Mouse (Mus musculus): ENCODE data around the gene Gtf3a. TPM values are rescaled to one million over a fixed set of nuclear protein-coding genes. Genes with fewer than 3 reads are reported as not detected.

Gene Gtf3a
- polyA plus RNA-seq, 1 experiment from 2014 or later, result 31.6 TPM

DNA sequence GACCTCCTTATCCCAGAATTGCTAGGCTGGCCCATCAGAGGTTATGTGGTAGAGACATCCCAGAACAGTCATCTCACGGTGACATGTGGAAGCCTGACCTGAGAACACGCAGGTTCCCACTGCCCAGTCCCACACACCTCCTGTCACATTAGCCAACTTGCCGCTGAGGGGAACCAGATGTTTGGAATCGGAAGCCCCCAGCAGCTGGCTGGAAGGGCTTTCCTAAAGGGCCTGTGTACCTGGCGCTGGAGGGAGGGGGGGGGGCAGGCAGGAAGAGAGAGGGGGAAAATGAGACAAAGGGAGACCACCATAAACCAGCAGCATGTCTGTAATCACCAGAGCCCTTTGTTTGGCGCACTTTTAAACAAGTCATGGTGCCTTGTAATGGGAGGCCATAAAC, 28.6 kb upstream of the Gtf3a start:
- no peak for ATAC-seq
- TF ChIP-seq CTCF (IDR thresholded peaks at IDR 0.05; ENCODE audit: low read depth) (no peak), EP300 (IDR thresholded peaks at IDR 0.05; ENCODE audit: low read depth) (no peak)

GRCm38 (mm10) chr5:146920314-146921161, 27.9 kb upstream of the Gtf3a start:
- no peak for ATAC-seq
- Histone ChIP-seq H3K9me3 (ENCODE audit: low read length) (no peaks in the 10 kb centered on the region), H3K4me2 (ENCODE audit: low read depth, low read length) (peak overlapping the region; percentile 56), H3K27me3 (ENCODE audit: insufficient read depth, low read length) (no peaks in the 10 kb centered on the region), H3K36me3 (replicated peaks; ENCODE audit: insufficient read depth, low read length) (no peaks in the 10 kb centered on the region), H3K4me1 (ENCODE audit: insufficient read depth) (peaks cover 5% of the 10 kb centered on the region; the same call in 1 of the 2 replicates), H3K9ac (replicated peaks) (no peak overlapping the region), H3K4me3 (ENCODE audit: low read depth, low read length) (0 out of 2 replicates have a peak overlapping the region, but pooled peaks have one; percentile 15), H3K27ac (ENCODE audit: low read depth) (no peak overlapping the region)
- no peak for DNase-seq
- TF ChIP-seq CTCF (IDR thresholded peaks at IDR 0.05; ENCODE audit: low read depth), result no peak
- no peak for TF ChIP-seq EP300 (IDR thresholded peaks at IDR 0.05; ENCODE audit: low read depth)
- 11% methylated on average over 21 of the region's 27 CpGs for WGBS (ENCODE audit: insufficient replicate concordance)

More for the DNA sequence above, 28.6 kb upstream of the Gtf3a start:
- Histone ChIP-seq H3K9me3 (ENCODE audit: low read length) (no peaks in the 10 kb centered on the region), H3K27me3 (ENCODE audit: insufficient read depth, low read length) (no peaks in the 10 kb centered on the region), H3K4me1 (ENCODE audit: insufficient read depth) (peaks cover 5% of the 10 kb centered on the region; the same call in 1 of the 2 replicates), H3K4me3 (ENCODE audit: low read depth, low read length) (no peak overlapping the region), H3K36me3 (replicated peaks; ENCODE audit: insufficient read depth, low read length) (no peaks in the 10 kb centered on the region), H3K27ac (ENCODE audit: low read depth) (no peak overlapping the region), H3K9ac (replicated peaks) (no peak overlapping the region), H3K4me2 (ENCODE audit: low read depth, low read length) (peak overlapping the region; percentile 56; the same call in 1 of the 2 replicates)
- 45% methylated on average over 6 of the region's 6 CpGs for WGBS (ENCODE audit: insufficient replicate concordance)
- DNase-seq, result no peak

DNA sequence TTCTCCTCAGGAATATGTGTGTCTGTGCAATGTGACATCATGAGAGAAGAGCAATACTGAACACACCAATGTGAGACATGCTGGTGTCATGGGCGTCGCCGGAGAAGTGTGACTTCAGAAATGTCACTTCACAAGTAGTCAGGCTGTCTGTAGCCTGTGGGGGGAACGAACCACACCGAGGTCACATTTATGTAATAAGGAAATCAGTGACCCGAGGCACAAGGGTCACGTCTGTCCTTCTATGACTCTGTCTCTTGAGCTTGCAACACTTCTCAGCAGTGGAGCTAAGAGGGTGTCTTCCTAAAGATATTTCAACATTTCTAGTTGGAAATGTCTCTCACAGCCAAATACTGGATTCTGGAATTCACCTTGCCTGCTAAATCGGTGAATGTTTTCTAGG, 27.2 kb upstream of the Gtf3a start:
- H3K36me3 ChIP-seq (replicated peaks; ENCODE audit: insufficient read depth, low read length), result no peaks in the 10 kb centered on the region
- TF ChIP-seq EP300 (IDR thresholded peaks at IDR 0.05; ENCODE audit: low read depth) (no peak), CTCF (IDR thresholded peaks at IDR 0.05; ENCODE audit: low read depth) (no peak)
- H3K9ac ChIP-seq (replicated peaks), result no peak overlapping the region
- DNase-seq (no peak), ATAC-seq (no peak)
- H3K9me3 ChIP-seq (ENCODE audit: low read length), result no peaks in the 10 kb centered on the region
- H3K27me3 ChIP-seq (ENCODE audit: insufficient read depth, low read length), result no peaks in the 10 kb centered on the region
- peaks cover 5% of the 10 kb centered on the region; the same call in 1 of the 2 replicates for H3K4me1 ChIP-seq (ENCODE audit: insufficient read depth)
- no peak overlapping the region for H3K27ac ChIP-seq (ENCODE audit: low read depth)
- H3K4me3 ChIP-seq (ENCODE audit: low read depth, low read length), result no peak overlapping the region
- H3K4me2 ChIP-seq (ENCODE audit: low read depth, low read length), result no peak overlapping the region
- WGBS (ENCODE audit: insufficient replicate concordance), result 42% methylated on average over 8 of the region's 8 CpGs

DNA sequence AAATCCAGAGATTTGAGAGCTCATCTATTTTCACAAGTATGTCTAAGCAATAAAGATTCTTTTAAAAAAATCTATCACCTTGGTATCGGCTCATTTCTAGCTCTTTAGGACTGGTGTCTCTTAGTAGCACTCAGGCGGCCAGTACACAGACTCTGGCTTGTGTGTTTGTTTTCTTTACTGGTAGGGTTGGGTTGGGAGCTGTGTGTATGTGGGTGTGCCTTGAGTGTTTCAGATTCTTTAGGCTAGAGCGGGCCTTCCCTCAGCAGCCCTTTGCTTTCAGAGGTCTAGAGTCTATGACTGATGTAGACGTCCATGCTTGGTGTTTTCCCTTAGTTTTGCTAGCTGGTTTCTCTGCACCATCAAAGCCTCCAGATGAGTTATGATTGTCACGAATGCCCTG, 24.9 kb upstream of the Gtf3a start:
- H3K4me2 ChIP-seq (ENCODE audit: low read depth, low read length), result no peak overlapping the region
- TF ChIP-seq CTCF (IDR thresholded peaks at IDR 0.05; ENCODE audit: low read depth) (no peak), EP300 (IDR thresholded peaks at IDR 0.05; ENCODE audit: low read depth) (no peak)
- ATAC-seq (no peak), DNase-seq (no peak)
- no peak overlapping the region for H3K4me3 ChIP-seq (ENCODE audit: low read depth, low read length)
- peaks cover 5% of the 10 kb centered on the region; the same call in 1 of the 2 replicates for H3K4me1 ChIP-seq (ENCODE audit: insufficient read depth)
- no peaks in the 10 kb centered on the region for H3K36me3 ChIP-seq (replicated peaks; ENCODE audit: insufficient read depth, low read length)
- no peaks in the 10 kb centered on the region for H3K9me3 ChIP-seq (ENCODE audit: low read length)
- no peak overlapping the region for H3K27ac ChIP-seq (ENCODE audit: low read depth)
- H3K27me3 ChIP-seq (ENCODE audit: insufficient read depth, low read length), result no peaks in the 10 kb centered on the region
- no peak overlapping the region for H3K9ac ChIP-seq (replicated peaks)
- 69% methylated on average over 5 of the region's 5 CpGs for WGBS (ENCODE audit: insufficient replicate concordance)

DNA sequence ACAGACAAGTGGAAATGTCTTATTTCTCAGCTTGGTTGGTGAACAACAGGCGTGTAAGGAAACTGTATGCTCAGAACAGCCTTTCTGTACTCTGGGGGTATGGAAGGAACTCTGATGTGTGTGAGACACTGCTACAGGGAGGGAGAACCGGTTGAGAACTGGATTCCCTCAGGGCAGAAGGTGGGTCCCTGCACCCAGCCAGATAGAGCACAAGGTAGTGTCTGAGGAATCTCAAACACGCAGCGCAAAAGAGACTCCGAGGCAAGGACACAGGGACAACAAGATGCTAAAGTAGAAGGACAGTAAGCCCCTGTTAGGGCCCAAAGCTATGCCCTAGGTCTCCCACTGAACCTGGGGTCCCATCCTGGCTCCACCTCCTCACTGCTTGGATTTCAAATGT, 21.8 kb upstream of the Gtf3a start:
- Histone ChIP-seq H3K9me3 (ENCODE audit: low read length) (no peaks in the 10 kb centered on the region), H3K27ac (ENCODE audit: low read depth) (no peak overlapping the region), H3K4me3 (ENCODE audit: low read depth, low read length) (no peak overlapping the region), H3K36me3 (replicated peaks; ENCODE audit: insufficient read depth, low read length) (no peaks in the 10 kb centered on the region), H3K27me3 (ENCODE audit: insufficient read depth, low read length) (no peaks in the 10 kb centered on the region), H3K4me1 (ENCODE audit: insufficient read depth) (no peaks in the 10 kb centered on the region), H3K9ac (replicated peaks) (no peak overlapping the region), H3K4me2 (ENCODE audit: low read depth, low read length) (no peak overlapping the region)
- TF ChIP-seq CTCF (IDR thresholded peaks at IDR 0.05; ENCODE audit: low read depth), result no peak
- no peak for TF ChIP-seq EP300 (IDR thresholded peaks at IDR 0.05; ENCODE audit: low read depth)
- ATAC-seq, result no peak
- 79% methylated on average over 5 of the region's 5 CpGs for WGBS (ENCODE audit: insufficient replicate concordance)
- DNase-seq, result no peak

- ATAC-seq (no peak), DNase-seq (no peak)
- no peaks in the 10 kb centered on the region for H3K36me3 ChIP-seq (replicated peaks; ENCODE audit: insufficient read depth, low read length)
- WGBS (ENCODE audit: insufficient replicate concordance), result 74% methylated on average over 7 of the region's 7 CpGs
- no peaks in the 10 kb centered on the region for H3K4me1 ChIP-seq (ENCODE audit: insufficient read depth)
- H3K9me3 ChIP-seq (ENCODE audit: low read length), result no peaks in the 10 kb centered on the region
- no peak overlapping the region for H3K4me3 ChIP-seq (ENCODE audit: low read depth, low read length)
- TF ChIP-seq CTCF (IDR thresholded peaks at IDR 0.05; ENCODE audit: low read depth) (no peak), EP300 (IDR thresholded peaks at IDR 0.05; ENCODE audit: low read depth) (no peak)
- no peak overlapping the region for H3K4me2 ChIP-seq (ENCODE audit: low read depth, low read length)
- no peaks in the 10 kb centered on the region for H3K27me3 ChIP-seq (ENCODE audit: insufficient read depth, low read length)
- no peak overlapping the region for H3K9ac ChIP-seq (replicated peaks)
- no peak overlapping the region for H3K27ac ChIP-seq (ENCODE audit: low read depth)
Observed at GRCm38 (mm10) chr5:146931422-146931821, 17.0 kb upstream of the Gtf3a start.
